Mouse (Mus musculus): Measurements from ENCODE around the gene Matn1.

The Matn1 gene

DNA sequence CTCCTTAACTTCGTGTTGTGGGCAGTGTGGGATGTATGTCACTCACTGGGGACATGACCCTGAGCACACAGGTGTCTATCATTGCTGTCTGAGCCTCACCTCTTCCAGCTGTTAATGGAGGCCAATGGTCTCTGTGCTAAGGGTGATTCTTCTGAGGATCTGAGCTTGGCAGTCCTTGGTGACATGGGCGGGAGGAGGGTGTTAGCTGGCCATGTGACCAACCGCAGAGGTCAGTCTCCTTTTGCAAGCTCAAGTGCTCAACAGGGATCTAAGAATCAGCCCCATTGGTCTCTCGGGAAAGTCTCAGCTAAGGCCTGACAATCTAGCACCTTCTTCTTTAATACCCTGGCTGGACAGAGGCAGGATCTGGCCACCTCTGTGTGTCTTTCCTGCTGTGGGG lies 26.6 kb upstream of the Matn1 start:
- DNase-seq (ENCODE audit: low read depth, low spot score), result no peak

GRCm38 (mm10) chr4:130918805-130919749 lies 25.1 kb upstream of the Matn1 start:
- DNase-seq (ENCODE audit: low read depth, low spot score), result no peak

DNA sequence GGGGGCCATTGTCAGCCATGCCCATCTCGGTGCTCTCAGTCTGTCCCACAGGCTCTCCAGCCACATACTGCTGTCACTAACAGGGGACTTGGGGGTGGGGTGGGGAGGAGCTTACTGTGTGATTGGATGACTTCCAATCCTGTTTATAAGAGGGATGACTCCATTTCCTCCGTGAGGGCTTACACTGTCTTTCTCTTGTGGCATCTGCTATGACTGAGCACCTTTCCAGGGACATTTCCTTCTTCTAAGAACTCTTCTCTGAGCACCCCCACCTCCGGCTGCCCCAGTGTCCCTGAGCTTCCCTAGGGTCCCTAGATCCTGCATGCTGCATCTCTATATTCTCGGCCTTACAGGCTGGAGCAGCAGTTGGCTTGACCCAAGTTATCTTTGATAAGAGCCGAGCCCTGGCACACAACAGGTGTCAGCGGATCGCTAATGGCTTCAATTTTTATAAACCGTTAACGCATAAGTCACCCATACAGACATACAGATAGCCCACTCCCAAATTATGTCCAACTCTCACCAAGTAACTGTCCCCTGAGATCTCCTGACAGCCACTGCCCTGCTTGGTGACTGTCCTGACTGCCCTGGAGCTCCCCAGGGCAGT lies 24.3 kb upstream of the Matn1 start:
- DNase-seq (ENCODE audit: low read depth, low spot score), result no peak

DNA sequence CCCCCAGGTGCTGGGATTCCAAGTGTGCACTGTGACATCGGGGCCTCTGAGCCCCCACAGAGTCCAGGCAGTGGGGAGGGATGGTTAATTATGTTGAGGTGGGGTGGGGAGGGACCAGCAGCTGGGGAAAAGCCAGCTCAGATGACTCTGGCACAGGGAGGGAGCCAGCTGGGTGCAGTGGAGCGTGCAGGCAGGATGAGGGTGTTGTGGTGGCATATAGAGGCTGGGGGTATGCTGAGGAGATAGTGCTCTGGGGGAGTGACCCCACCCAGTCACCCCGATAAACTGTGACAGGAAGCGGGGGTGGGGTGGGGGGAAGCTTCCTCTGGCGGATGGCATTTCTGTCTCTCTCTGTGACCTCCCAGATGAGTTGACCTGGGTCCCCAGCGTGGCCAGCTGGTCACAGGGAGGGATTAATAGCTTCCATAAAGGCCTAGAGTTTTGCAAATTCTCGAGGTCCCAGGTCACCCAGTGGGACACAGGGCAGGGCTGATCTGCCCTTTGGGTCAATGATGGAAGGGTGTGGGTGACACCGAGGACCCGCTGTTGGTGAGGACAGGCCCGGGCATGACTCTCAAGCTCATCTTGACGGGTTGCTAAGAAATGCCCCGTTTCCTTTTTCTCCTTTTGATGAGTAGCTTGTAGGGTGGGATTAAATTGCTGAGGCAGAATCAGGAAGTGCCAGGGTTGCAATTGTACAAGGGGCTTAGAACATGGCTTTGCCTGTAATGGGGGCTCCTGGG lies 23.1 kb upstream of the Matn1 start:
- DNase-seq (ENCODE audit: low read depth, low spot score), result no peak

DNA sequence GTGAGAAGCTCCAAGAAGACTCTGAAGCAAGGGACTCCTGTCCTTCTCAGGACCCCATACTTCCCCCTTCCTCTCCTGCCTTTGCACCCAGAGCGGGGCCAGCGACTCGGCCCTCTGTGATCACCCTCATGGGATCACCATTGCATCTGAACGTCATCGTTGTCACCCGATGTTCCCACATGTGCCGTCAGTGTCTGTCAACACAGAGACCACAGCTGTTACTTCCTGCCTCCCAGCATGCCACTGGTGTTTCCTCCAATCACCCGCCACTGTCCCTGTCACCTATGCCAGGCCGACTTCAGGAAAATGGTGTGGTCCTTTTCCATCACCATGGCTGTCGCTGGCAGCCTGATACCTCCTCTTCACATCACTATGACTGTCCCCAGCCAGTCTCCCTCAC lies 22.2 kb upstream of the Matn1 start:
- DNase-seq (ENCODE audit: low read depth, low spot score), result no peak

GRCm38 (mm10) chr4:130926274-130926673 lies 17.9 kb upstream of the Matn1 start:
- no peak for DNase-seq (ENCODE audit: low read depth, low spot score)

DNA sequence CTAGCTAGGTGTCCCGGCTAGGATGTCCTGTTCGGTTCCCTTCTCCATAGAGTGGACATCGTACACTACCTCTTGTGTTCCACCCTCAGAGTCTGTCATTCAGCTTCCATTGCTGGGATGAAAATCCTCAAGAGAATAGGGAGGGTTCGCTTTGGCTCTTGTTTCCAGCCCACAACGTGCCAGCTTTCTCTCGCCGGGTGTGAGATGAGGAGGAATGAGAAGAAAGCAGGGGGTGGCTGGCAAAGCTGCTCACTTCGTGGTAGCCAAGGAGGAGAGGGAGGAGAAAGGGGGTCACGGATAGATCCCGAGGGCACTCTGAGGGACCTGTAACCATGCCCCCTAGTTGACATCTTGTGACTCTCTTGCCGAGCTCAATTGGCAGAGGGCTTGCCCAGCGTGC lies 16.4 kb upstream of the Matn1 start:
- DNase-seq (ENCODE audit: low read depth, low spot score), result no peak

DNA sequence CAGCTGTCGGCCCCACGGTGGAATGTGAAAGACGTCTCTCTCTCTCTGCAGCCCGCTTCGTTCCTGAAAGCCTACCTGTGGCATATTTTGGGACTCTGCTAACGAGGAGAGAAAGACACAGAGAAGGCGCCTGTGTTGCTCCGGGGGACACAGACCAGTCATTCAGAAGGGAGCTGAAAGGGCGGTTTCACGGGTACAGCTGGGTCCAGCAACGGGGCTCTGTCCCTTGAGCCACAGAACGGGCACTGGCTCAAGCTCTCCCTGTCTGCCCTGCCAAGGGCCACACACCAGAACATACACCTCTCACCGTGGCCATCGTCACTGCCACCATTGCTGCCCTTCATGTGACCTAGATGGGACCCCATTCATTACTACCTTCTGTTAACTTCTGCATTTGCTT lies 1.5 kb upstream of the Matn1 start:
- DNase-seq (ENCODE audit: low read depth, low spot score), result no peak

- DNase-seq (ENCODE audit: low read depth, low spot score), result no peak
Observed at GRCm38 (mm10) chr4:130944779-130945178, 594 bp downstream of the Matn1 start.

GRCm38 (mm10) chr4:130947094-130947647 lies 3.0 kb downstream of the Matn1 start:
- peak; percentile 13 for DNase-seq (ENCODE audit: low read depth, low spot score)

DNA sequence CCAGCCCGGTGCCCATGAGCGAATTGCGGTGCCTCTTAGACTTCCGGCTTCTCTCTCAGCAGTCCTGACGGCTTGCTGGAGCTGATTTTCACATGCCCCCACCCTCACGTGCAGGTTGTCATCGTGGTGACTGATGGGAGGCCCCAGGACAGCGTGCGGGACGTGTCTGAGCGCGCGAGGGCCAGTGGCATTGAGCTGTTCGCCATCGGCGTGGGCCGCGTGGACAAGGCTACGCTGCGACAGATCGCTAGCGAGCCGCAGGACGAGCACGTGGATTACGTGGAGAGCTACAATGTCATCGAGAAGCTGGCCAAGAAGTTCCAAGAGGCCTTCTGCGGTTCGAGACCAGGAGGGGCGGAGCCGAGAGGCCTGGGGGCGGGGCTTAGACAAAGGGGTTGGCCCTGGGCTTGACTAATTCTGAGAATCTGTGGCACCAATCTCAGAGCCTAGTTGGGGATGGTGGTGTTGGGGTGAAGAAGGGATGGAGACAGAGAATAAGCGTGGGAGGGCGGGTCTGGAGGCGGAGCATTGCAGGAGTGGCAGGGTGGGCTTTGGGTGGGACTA lies 5.7 kb downstream of the Matn1 start:
- no peak for DNase-seq (ENCODE audit: low read depth, low spot score)

- DNase-seq (ENCODE audit: low read depth, low spot score), result no peak
Observed at GRCm38 (mm10) chr4:130952531-130952930, 8.3 kb downstream of the Matn1 start.

DNA sequence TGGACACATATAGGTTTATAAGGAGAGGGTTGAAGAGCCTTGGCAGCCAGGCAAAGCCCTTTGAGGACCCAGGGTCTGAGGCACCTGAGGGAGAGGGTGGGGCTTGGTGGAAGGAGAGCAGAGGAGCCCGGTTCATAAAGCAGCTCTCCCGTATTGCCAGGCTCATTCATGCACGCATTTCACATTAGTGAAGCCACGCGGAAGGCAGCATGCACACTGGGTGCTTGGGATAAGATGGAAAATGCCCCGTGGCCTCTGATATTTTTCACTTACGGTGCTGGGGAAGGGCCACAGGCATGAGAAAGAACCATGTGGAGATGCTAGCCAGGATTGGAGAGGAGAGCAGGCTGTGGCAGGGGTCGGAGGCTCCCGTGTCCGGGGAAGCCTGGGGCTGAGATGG lies 13.0 kb downstream of the Matn1 start:
- no peak for DNase-seq (ENCODE audit: low read depth, low spot score)

GRCm38 (mm10) chr4:130958812-130959211 lies 14.6 kb downstream of the Matn1 start:
- DNase-seq (ENCODE audit: low read depth, low spot score), result no peak

DNA sequence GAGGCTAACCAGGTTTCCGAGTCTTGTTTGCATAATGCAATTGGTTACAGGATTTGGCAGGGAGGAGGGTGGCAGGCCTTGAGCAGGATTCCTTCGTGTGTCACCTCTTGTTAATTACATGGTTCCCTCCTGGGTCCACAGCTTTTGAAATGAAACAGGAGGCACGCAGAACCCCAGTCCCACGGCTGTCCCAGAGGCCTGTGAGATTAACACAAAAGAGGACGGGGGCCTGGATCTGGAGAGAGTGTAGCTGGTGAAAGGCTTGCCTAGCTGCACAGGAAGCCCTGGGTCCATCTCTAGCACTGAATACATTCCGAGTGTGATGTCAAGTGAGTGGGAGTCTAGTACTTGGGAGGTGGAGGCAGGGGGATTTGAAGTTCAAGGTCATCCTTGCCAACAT lies 15.5 kb downstream of the Matn1 start:
- no peak for DNase-seq (ENCODE audit: low read depth, low spot score)

- DNase-seq (ENCODE audit: low read depth, low spot score), result peak; percentile 32
Observed at GRCm38 (mm10) chr4:130960118-130960734, 16.0 kb downstream of the Matn1 start.

GRCm38 (mm10) chr4:130971278-130971677 lies 27.1 kb downstream of the Matn1 start:
- no peak for DNase-seq (ENCODE audit: low read depth, low spot score)

DNA sequence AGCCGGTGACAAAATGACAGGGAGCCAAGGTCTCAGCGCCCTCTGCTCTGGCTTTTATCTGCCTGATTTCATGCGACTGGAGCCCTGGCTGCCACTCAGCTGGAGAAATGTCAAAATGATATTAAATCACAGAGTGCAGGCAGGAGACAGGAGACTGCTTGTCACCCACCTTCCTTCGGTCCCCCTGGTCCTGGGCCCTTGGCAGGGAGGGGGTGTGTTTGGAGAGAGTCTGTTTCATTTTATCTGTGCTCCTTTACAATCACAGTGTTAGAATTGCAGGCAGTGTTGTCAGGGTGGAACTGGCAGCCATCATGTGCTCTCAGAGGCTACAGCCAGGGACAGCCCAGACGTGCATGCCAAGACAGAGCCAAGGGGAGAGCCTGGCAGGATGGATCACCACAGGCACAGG lies 28.2 kb downstream of the Matn1 start:
- no peak for DNase-seq (ENCODE audit: low read depth, low spot score)

GRCm38 (mm10) chr4:130973332-130974263 lies 29.4 kb downstream of the Matn1 start:
- DNase-seq (ENCODE audit: low read depth, low spot score), result no peak

DNA sequence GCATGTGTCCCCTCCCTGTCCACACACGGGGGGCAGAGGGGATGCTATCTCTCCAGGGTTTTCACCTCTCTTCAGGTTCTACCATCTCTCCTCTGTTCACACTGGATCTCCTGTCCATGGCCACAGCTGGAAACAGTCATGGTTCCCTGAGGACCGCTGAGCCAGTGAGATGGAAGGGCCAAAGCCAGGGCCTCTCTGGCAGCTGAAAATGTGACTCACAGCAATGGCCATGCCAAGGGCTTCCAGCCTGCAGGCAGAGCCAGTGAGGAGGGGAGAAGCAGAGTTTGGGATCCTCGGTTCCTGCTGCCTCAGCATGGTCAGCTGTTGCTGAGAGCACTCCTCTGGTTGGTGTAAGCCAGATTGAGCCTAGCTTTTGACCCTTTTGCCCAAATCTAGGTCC lies 34.8 kb downstream of the Matn1 start:
- DNase-seq (ENCODE audit: low read depth, low spot score), result no peak
